Mouse (Mus musculus): ENCODE measurements around the gene Ei24. TPM values are rescaled to one million over a fixed set of nuclear protein-coding genes. Genes with fewer than 3 reads are reported as not detected.

The Ei24 gene
- polyA plus RNA-seq, 1 experiment, result 57.5 TPM

DNA sequence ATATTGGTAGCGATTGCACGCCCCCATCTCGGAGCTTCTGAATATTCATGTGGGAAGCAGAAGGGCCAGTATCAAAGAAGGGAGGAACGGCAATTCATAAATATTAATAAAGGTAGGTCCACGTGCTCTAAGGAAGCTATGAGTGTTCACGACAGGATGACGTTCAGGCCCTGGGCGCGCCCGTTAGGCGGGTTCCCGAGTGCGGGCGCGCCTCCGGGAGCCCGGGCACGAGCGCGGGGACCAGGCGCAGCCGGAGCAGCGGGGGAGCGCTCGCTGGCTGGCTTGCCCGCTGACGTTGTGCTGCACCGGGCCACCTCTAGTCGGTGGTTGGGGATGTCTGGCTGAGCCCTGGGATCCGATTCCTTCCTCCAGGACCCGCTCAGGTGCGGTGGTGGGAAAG is 35.3 kb upstream of the Ei24 start:
- H3K27me3 ChIP-seq (ENCODE audit: control insufficient read depth, insufficient read depth, insufficient read length), result peaks cover 29% of the 10 kb centered on the region
- H3K4me2 ChIP-seq (ENCODE audit: low read depth), result peak overlapping the region; percentile 48
- no peaks in the 10 kb centered on the region for H3K36me3 ChIP-seq (ENCODE audit: control insufficient read depth, insufficient read depth)
- peak overlapping the region; percentile 6 for H3K4me3 ChIP-seq
- TF ChIP-seq MYOD1 (IDR thresholded peaks at IDR 0.05; ENCODE audit: control insufficient read depth in 1 of 3, insufficient read length in 2 of 3, low read depth in 2 of 3) (no peak), E2F4 (IDR thresholded peaks at IDR 0.05; ENCODE audit: insufficient read depth) (no peak), POLR2A (IDR thresholded peaks at IDR 0.05; ENCODE audit: insufficient read length, low read depth) (peak; percentile 29)
- H3ac ChIP-seq (ENCODE audit: control insufficient read depth, insufficient read length), result no peak overlapping the region
- no peaks in the 10 kb centered on the region for H3K79me2 ChIP-seq (ENCODE audit: control insufficient read depth, insufficient read depth)

DNA sequence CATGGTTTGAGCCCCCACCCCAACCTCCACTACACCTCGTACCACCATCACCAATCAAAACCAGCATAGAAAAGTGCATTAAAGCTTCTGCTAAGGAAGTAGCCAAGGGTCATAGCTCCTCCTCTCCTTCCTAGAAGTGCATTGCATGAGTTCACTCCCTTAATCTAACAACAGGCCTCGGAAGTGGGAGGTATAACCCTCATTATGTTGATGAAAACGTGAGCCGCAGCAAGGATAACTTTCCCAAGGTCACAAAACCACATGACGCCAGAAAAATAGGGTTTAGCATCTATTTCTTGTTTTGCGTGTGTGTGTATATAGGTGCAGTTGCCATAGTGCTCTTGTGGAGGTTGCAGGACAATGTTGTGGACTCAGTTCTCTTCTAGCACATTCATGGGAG is 34.2 kb upstream of the Ei24 start:
- H3ac ChIP-seq (ENCODE audit: control insufficient read depth, insufficient read length), result no peak overlapping the region
- H3K79me2 ChIP-seq (ENCODE audit: control insufficient read depth, insufficient read depth), result no peaks in the 10 kb centered on the region
- H3K27me3 ChIP-seq (ENCODE audit: control insufficient read depth, insufficient read depth, insufficient read length), result peaks cover 29% of the 10 kb centered on the region
- H3K4me2 ChIP-seq (ENCODE audit: low read depth), result no peak overlapping the region
- no peak for TF ChIP-seq USF1 (IDR thresholded peaks at IDR 0.05; ENCODE audit: low read depth)
- TF ChIP-seq E2F4 (IDR thresholded peaks at IDR 0.05; ENCODE audit: insufficient read depth), result no peak
- TF ChIP-seq MYOD1 (IDR thresholded peaks at IDR 0.05; ENCODE audit: control insufficient read depth in 1 of 3, insufficient read length in 2 of 3, low read depth in 2 of 3), result no peak
- TF ChIP-seq TCF12 (IDR thresholded peaks at IDR 0.05; ENCODE audit: insufficient read depth, poor library complexity, severe bottlenecking), result no peak
- no peak for TF ChIP-seq POLR2AphosphoS2 (IDR thresholded peaks at IDR 0.05; ENCODE audit: insufficient read length, low read depth)
- TF ChIP-seq MAX (IDR thresholded peaks at IDR 0.05; ENCODE audit: low read depth), result no peak
- TF ChIP-seq REST (IDR thresholded peaks at IDR 0.05; ENCODE audit: insufficient read depth, insufficient read length), result no peak
- no peak for TF ChIP-seq CEBPB (IDR thresholded peaks at IDR 0.05; ENCODE audit: insufficient read depth, poor library complexity, severe bottlenecking)
- TF ChIP-seq SRF (IDR thresholded peaks at IDR 0.05; ENCODE audit: control insufficient read depth, insufficient read length, low read depth), result no peak
- no peak for TF ChIP-seq POLR2A (IDR thresholded peaks at IDR 0.05; ENCODE audit: insufficient read length, low read depth)
- TF ChIP-seq TCF3 (IDR thresholded peaks at IDR 0.05; ENCODE audit: insufficient read length, low read depth), result no peak
- no peak for TF ChIP-seq MYOG (IDR thresholded peaks at IDR 0.05; ENCODE audit: control insufficient read depth in 1 of 3, insufficient read depth in 1 of 3, insufficient read length in 2 of 3, low read depth in 2 of 3)
- no peak overlapping the region for H3K4me3 ChIP-seq
- H3K36me3 ChIP-seq (ENCODE audit: control insufficient read depth, insufficient read depth), result no peaks in the 10 kb centered on the region

DNA sequence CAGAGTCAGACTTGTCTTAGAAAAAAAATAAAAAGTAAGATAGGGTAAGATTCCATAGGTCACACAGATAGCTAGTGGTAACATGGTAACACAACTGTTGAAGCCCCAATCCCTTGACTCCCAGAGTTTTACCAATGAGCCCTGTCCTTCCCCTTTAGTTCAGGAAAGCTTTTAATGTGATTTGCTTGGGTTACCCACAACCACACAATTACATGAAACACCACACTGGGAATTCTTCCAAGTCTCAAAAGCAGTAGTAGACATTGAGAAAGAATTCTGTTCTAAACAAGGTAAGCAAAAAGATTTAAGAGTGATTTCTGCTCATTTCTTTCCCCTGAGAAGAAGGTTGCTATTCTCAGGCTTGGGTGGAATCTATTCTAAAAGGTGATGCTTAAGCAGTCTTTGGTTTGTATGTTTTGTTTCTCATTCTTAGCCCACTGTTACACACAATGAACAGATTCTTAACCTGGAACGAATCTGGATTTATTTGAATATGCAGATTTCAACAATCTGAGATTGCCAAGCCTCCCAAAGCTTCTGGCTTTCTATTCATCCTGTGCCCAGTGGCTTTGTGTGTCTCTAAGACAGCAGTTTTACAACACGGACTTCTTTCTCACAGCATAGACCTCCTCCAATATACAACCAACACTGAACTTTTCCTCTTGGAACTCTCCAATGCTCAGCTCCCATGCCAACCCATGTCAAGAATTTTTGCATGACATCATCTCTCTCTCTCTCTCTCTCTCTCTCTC is 29.6 kb upstream of the Ei24 start:
- Histone ChIP-seq H3K79me2 (ENCODE audit: control insufficient read depth, insufficient read depth) (no peaks in the 10 kb centered on the region), H3K4me2 (ENCODE audit: low read depth) (no peak overlapping the region), H3K27me3 (ENCODE audit: control insufficient read depth, insufficient read depth, insufficient read length) (peaks cover 6% of the 10 kb centered on the region), H3ac (ENCODE audit: control insufficient read depth, insufficient read length) (no peak overlapping the region), H3K36me3 (ENCODE audit: control insufficient read depth, insufficient read depth) (no peaks in the 10 kb centered on the region), H3K4me3 (no peak overlapping the region)
- TF ChIP-seq POLR2A (IDR thresholded peaks at IDR 0.05; ENCODE audit: insufficient read length, low read depth) (no peak), POLR2AphosphoS2 (IDR thresholded peaks at IDR 0.05; ENCODE audit: insufficient read length, low read depth) (no peak), MAX (IDR thresholded peaks at IDR 0.05; ENCODE audit: low read depth) (no peak)

DNA sequence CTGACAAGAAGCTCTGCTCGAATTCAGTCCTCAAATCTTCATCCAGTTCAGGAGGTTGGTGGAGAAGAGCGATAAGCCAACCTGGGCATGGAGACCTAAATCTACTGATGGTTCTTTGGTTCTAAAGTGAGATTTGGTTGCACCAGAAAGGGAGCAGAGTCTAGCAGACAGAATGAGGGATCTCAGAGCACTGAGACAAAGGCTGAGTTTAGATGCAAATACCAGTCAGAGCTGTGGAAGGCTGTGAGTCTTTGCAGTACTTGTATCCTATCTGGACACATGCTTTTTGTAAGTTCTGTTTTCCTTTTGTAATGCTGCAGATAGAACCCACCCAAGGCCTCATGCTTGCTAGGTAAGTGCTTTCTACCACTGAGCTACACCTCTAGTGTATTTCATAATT is 24.8 kb upstream of the Ei24 start:
- no peak for TF ChIP-seq POLR2AphosphoS2 (IDR thresholded peaks at IDR 0.05; ENCODE audit: insufficient read length, low read depth)
- Histone ChIP-seq H3K36me3 (ENCODE audit: control insufficient read depth, insufficient read depth) (no peaks in the 10 kb centered on the region), H3ac (ENCODE audit: control insufficient read depth, insufficient read length) (no peak overlapping the region), H3K4me3 (no peak overlapping the region), H3K27me3 (ENCODE audit: control insufficient read depth, insufficient read depth, insufficient read length) (peaks cover 9% of the 10 kb centered on the region), H3K79me2 (ENCODE audit: control insufficient read depth, insufficient read depth) (no peaks in the 10 kb centered on the region), H3K4me2 (ENCODE audit: low read depth) (no peak overlapping the region)

DNA sequence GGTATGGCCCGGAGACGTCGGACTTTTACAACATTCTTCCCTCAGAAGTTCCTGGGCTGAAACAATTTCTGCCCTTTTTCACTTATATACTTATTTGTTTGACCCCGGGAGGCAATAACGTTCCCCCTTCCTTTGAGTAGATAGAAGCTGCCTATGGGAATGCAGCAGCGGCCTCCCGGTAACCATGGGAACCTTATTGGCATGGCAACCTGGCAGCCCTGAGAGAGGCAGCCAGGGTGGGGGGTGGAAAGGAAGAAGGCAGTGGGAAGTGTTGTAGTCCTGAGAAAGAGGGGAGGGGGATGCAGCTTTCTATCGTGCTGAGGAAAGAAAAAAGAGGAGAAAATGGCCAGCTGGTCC is 24.4 kb upstream of the Ei24 start, which contains the start of gene Fez1:
Fez1 (plus strand) TSS at position 221 of the 357 bp plus-strand sequence.
- Histone ChIP-seq H3K4me3 (no peak within 1 kb of the TSS), H3K4me2 (ENCODE audit: low read depth) (no peak within 1 kb of the TSS), H3K79me2 (ENCODE audit: control insufficient read depth, insufficient read depth) (no peaks in the 10 kb centered on the region), H3K36me3 (ENCODE audit: control insufficient read depth, insufficient read depth) (no peaks in the 10 kb centered on the region), H3K27me3 (ENCODE audit: control insufficient read depth, insufficient read depth, insufficient read length) (peaks cover 13% of the 10 kb centered on the region), H3ac (ENCODE audit: control insufficient read depth, insufficient read length) (no peak within 1 kb of the TSS)
- TF ChIP-seq TCF12 (IDR thresholded peaks at IDR 0.05; ENCODE audit: insufficient read depth, poor library complexity, severe bottlenecking), result no peak
- no peak for TF ChIP-seq USF1 (IDR thresholded peaks at IDR 0.05; ENCODE audit: low read depth)
- TF ChIP-seq MYOG (IDR thresholded peaks at IDR 0.05; ENCODE audit: control insufficient read depth in 1 of 3, insufficient read depth in 1 of 3, insufficient read length in 2 of 3, low read depth in 2 of 3), result no peak
- no peak for TF ChIP-seq MAX (IDR thresholded peaks at IDR 0.05; ENCODE audit: low read depth)
- TF ChIP-seq E2F4 (IDR thresholded peaks at IDR 0.05; ENCODE audit: insufficient read depth), result no peak
- no peak for TF ChIP-seq REST (IDR thresholded peaks at IDR 0.05; ENCODE audit: insufficient read depth, insufficient read length)
- no peak for TF ChIP-seq TCF3 (IDR thresholded peaks at IDR 0.05; ENCODE audit: insufficient read length, low read depth)
- no peak for TF ChIP-seq MYOD1 (IDR thresholded peaks at IDR 0.05; ENCODE audit: control insufficient read depth in 1 of 3, insufficient read length in 2 of 3, low read depth in 2 of 3)
- no peak for TF ChIP-seq POLR2A (IDR thresholded peaks at IDR 0.05; ENCODE audit: insufficient read length, low read depth)
- no peak for TF ChIP-seq SRF (IDR thresholded peaks at IDR 0.05; ENCODE audit: control insufficient read depth, insufficient read length, low read depth)
- no peak for TF ChIP-seq POLR2AphosphoS2 (IDR thresholded peaks at IDR 0.05; ENCODE audit: insufficient read length, low read depth)
- no peak for TF ChIP-seq CEBPB (IDR thresholded peaks at IDR 0.05; ENCODE audit: insufficient read depth, poor library complexity, severe bottlenecking)
